Mouse (Mus musculus) mouse trophoblast stem cell (cell line): ENCODE measurements around the gene Letmd1.
"Not testable (repeated sequence)": the region's sequence is repeated elsewhere in the genome, so short reads cannot be mapped to it uniquely, and the experiment has no call there.

Source experiments
- in situ Hi-C, 2 experiments: fragments of 300-500 bp; cut with MseI, MboI; formaldehyde crosslinking; loops; 2 replicates in 1 of 2; 3 replicates in 1 of 2; pipeline ENCODE4 v1.15.1; 2025

Letmd1 gene

GRCm38 (mm10) chr15:100499506-100499905 is 30.7 kb downstream of the Letmd1 start:
- in situ Hi-C loops: not testable (repeated sequence)

- in situ Hi-C loops: no loop called here
These were observed 39.8 kb downstream of the Letmd1 start for GRCm38 (mm10) chr15:100508454-100509167.

GRCm38 (mm10) chr15:100510072-100510471 is 41.2 kb downstream of the Letmd1 start:
- in situ Hi-C loops: no loop called here

GRCm38 (mm10) chr15:100513387-100513786 is 44.6 kb downstream of the Letmd1 start:
- in situ Hi-C loops: no loop called here

- in situ Hi-C loops: no loop called here
These were observed 46.3 kb downstream of the Letmd1 start for GRCm38 (mm10) chr15:100515121-100515520.

- in situ Hi-C loops: no loop called here
These were observed 51.5 kb downstream of the Letmd1 start for GRCm38 (mm10) chr15:100520306-100520705.

GRCm38 (mm10) chr15:100525405-100525804 is 56.6 kb downstream of the Letmd1 start:
- in situ Hi-C loops: no loop called here

GRCm38 (mm10) chr15:100527900-100528299 is 59.1 kb downstream of the Letmd1 start:
- in situ Hi-C loops: no loop called here
